Mouse (Mus musculus) bone marrow macrophage, adult 2 months (primary cell): ENCODE measurements around the gene Eif2a. TPM values are rescaled to one million over a fixed set of nuclear protein-coding genes. Genes with fewer than 3 reads are reported as not detected.

Experiments
- H3K27ac ChIP-seq: 2 replicates; pipeline ENCODE4 v1.5.1; 2012; ENCODE audit warnings: low read depth, low read length; ENCODE audit not compliant: insufficient read depth
- H3K4me1 ChIP-seq: 2 replicates; pipeline ENCODE4 v1.6.1; 2012; ENCODE audit warnings: low read length; ENCODE audit not compliant: control insufficient read depth, insufficient read depth
- H3K4me3 ChIP-seq: 2 replicates; pipeline ENCODE4 v1.5.1; 2012; ENCODE audit warnings: mild to moderate bottlenecking, low read length, moderate library complexity; ENCODE audit not compliant: insufficient read depth
- CTCF ChIP-seq: IDR thresholded peaks from 2 replicates; pipeline ENCODE4 v1.5.1; 2012; ENCODE audit warnings: low read depth, mild to moderate bottlenecking, low read length, moderate library complexity
- POLR2A ChIP-seq: IDR thresholded peaks from 2 replicates; pipeline ENCODE4 v1.6.1; 2012; ENCODE audit warnings: mild to moderate bottlenecking, low read depth, low read length, borderline replicate concordance
- polyA plus RNA-seq: library from polyadenylated mRNA; stranded (reverse); fragments of >200 nt; gene quantifications from 2 replicates; pipeline ENCODE4 v1.2.4, GENCODE M21; 2012; ENCODE audit not compliant: missing spikeins, insufficient read depth, insufficient read length

Eif2a gene
- polyA plus RNA-seq, 1 experiment, result 111 TPM

DNA sequence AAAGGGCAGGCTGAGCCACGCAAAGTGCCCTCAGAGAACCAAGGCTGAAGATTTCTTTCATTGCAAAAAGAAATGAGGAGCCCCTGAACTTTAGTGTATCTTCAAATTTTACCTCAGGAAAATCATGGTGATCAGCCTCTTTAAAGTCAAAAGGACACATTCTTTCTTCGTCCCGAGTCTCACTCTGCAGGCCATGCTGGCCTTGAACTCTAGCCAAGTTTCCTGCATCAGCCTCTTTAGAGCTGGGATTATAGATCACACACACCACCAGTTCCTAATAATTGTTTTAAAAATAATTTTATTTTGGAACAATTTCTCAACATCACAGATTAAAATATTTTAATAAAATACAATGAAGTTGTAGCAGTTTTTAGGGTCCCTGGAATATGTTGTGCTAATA, 6.1 kb upstream of the Eif2a start:
- TF ChIP-seq CTCF (no peak), POLR2A (no peak)
- peaks cover 57% of the 10 kb centered on the region for H3K4me1 ChIP-seq
- H3K4me3 ChIP-seq, result no peak overlapping the region
- H3K27ac ChIP-seq, result peak overlapping the region; percentile 62

DNA sequence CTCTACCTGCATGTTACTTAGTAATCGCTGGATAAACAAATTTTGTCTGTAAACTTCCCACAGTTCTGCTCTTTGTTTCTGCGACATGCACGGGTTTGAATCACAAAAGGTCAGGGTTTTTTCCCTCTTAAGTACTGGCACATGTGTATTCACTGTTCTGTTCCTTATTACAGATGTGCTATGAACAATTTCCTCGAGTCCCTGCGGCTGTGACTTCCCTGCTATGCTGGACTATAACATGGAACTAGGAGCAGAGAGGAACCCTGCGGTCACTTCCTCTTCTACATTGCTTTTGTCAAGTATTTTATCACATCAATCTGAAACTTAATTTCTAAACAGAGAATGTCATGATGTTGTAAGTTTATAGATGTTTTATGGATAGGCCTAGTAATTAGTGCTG, 5.3 kb upstream of the Eif2a start:
- TF ChIP-seq CTCF (no peak), POLR2A (no peak)
- Histone ChIP-seq H3K4me1 (peaks cover 54% of the 10 kb centered on the region), H3K27ac (peak overlapping the region; percentile 78), H3K4me3 (no peak overlapping the region)

- H3K4me1 ChIP-seq, result peaks cover 47% of the 10 kb centered on the region
Observed at GRCm38 (mm10) chr3:58521361-58521760, 4.3 kb upstream of the Eif2a start.

DNA sequence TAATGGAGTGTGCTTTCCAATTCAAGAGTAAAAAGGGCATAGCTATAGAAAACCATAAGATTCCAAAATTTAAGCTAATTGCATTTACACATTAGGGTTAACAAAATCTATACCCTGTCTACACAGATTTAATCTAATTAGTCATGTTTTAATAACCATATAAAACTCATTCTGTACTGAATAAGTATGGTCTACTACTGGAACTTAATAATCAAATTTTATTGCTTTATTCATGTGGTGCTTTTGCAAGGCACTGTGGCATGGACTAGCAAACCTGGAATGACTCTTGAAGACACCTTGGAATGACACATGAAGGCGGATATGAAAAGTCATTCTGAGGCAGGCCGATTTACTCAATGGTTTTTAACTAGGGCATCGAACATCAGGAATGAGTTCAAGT, 2.2 kb upstream of the Eif2a start:
- H3K27ac ChIP-seq, result no peak overlapping the region
- H3K4me3 ChIP-seq, result peak overlapping the region; percentile 48; the same call in 1 of the 2 replicates
- peaks cover 36% of the 10 kb centered on the region for H3K4me1 ChIP-seq
- TF ChIP-seq POLR2A (no peak), CTCF (no peak)

More at GRCm38 (mm10) chr3:58521361-58521760, 4.3 kb upstream of the Eif2a start:
- no peak for TF ChIP-seq CTCF
- TF ChIP-seq POLR2A, result no peak
- Histone ChIP-seq H3K4me3 (no peak overlapping the region), H3K27ac (peak overlapping the region; percentile 63)

DNA sequence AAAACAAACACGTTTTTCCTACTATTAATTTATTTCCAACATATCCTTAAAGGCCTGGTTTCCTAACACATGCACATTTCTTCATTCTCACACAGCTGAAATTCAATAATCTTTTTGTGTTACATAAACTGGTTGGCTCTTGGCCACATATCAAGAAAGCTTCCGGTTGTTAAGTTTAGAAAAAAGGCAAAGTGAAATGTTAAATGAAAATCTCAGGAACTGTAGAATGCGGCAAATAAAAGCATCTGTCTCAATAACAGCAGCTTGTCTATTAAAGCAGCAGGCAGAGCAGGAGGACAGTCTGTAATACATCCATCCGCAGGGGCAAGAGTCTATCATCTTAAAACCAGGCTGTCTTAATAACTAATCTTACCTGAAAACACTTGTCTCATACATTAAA, 1.4 kb upstream of the Eif2a start:
- H3K27ac ChIP-seq, result peak overlapping the region; percentile 51
- peak overlapping the region; percentile 98 for H3K4me3 ChIP-seq
- H3K4me1 ChIP-seq, result peaks cover 29% of the 10 kb centered on the region
- TF ChIP-seq CTCF, result no peak

DNA sequence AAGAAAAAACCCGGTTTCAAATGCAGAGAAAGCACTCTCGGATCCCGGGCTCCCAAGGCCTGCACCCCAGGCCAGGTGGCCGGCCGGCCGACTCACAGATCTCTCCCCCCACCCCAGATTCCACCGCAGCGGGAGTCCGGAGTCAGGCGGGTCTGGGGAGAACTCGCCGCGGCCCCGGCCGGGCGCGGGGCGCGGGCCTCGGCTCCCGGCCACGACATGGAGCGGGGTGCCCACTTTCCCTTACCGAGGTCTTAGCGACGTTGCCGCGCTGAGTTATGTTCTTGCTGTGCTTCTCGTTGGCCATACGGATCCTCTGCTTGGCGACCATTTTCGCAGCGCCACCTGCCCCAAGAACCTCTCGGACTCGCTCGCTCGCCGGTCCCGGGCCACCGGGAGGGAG, 455 bp upstream of the Eif2a start:
- TF ChIP-seq POLR2A, result no peak
- no peak for TF ChIP-seq CTCF
- H3K27ac ChIP-seq, result peak overlapping the region; percentile 80

DNA sequence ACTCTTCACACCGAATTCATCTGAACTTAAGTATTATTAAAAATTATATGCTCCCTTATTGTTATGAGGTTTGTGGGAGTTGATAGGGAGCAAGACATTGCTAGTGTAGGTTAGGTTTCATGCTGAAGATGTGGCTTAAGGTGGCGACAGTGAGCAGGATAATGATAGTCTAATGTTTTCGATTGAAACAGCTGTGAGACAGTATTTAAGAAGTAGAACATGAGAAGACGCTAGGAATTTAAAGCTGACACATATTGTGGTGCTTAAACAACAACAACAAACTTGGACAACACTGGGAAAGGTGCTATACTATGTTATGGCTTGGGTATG, 752 bp downstream of the Eif2a start:
- Histone ChIP-seq H3K4me3 (peak overlapping the region; percentile 72), H3K4me1 (peaks cover 14% of the 10 kb centered on the region), H3K27ac (no peak overlapping the region; the same call in 1 of the 2 replicates)
- no peak for TF ChIP-seq POLR2A
- TF ChIP-seq CTCF, result no peak

More for the DNA sequence above, 455 bp upstream of the Eif2a start:
- peaks cover 22% of the 10 kb centered on the region for H3K4me1 ChIP-seq
- H3K4me3 ChIP-seq, result peak overlapping the region; percentile 98

DNA sequence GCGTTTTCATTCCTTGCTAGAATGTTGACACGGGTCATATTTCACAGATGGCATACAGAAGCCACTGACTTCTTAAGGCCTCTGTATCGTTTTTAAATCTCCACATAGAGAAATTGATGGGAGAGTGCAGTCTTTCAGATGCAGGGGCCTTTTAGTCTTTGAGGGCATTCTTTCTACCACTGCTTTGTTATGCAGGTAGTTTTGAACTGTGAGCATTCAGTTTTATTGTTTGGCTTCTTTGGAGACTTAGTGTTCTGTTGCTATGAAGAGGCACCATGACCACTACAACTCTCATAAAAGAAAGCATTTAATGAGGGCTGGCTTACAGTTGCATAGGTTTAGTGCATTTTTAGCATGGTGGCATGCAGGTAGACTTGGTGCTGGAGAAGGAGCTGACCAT, 11.0 kb downstream of the Eif2a start:
- no peak overlapping the region for H3K4me3 ChIP-seq
- H3K4me1 ChIP-seq, result no peaks in the 10 kb centered on the region
- no peak for TF ChIP-seq CTCF
- no peak for TF ChIP-seq POLR2A

DNA sequence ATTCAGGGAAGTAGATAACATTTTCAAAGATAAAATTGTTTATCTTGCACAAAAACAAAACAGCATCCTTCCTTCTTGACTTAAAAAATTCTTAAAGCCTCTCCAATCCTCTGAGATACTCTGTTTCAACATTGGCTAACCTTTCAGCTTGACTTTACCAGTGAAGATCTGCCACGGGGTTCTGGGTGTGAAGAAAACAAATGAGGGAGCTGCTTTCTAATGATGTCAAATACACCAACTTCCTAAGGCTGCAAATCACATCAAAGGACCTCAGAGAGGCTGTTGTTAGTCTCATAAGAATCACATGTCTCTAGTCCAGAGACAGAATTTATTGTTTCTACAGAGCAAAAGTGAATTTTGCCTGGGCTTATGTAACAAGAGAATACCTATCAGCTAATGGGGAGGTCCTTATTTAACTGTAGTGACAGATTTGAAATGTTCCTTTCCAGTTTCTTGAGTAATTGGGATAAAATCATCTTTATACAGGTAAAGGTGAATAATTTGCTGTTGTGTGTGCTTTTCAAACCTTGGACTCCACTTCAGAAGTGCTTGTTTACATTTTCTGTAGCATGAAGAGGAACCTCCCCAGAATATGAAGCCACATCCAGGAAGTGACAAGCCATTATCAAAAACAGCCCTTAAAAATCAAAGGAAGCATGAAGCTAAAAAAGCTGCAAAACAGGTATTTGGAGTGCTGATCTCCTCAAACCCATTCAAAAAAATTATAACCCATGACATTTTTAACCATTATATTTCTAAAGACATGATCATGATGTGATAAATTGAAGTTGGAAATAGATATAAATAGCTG, 26.6 kb downstream of the Eif2a start:
- no peak overlapping the region for H3K4me3 ChIP-seq
- no peak for TF ChIP-seq POLR2A
- TF ChIP-seq CTCF, result no peak
- peaks cover 14% of the 10 kb centered on the region for H3K4me1 ChIP-seq
- H3K27ac ChIP-seq, result peak overlapping the region; percentile 27; the same call in 1 of the 2 replicates

More for the DNA sequence above, 11.0 kb downstream of the Eif2a start:
- no peak overlapping the region for H3K27ac ChIP-seq

- Histone ChIP-seq H3K4me1 (peaks cover 17% of the 10 kb centered on the region), H3K4me3 (peak overlapping the region; percentile 1), H3K27ac (peak overlapping the region; percentile 55)
- TF ChIP-seq CTCF, result no peak
Observed at GRCm38 (mm10) chr3:58556649-58557048, 31.0 kb downstream of the Eif2a start.

- H3K4me1 ChIP-seq, result peaks cover 11% of the 10 kb centered on the region
- no peak overlapping the region for H3K27ac ChIP-seq
- no peak overlapping the region for H3K4me3 ChIP-seq
- TF ChIP-seq CTCF (no peak), POLR2A (no peak)
Observed at GRCm38 (mm10) chr3:58559887-58560286, 34.3 kb downstream of the Eif2a start.
